Mouse (Mus musculus) ES-E14 (cell line): ENCODE results near the gene Larp4b.

Experiments
- HCFC1 ChIP-seq: IDR thresholded peaks from 2 replicates; pipeline ENCODE4 v1.6.1; 2012; ENCODE audit warnings: low read length, inconsistent platforms, borderline replicate concordance; ENCODE audit not compliant: insufficient read depth
- ZNF384 ChIP-seq: IDR thresholded peaks from 2 replicates; pipeline ENCODE4 v1.6.1; 2012; ENCODE audit warnings: low read depth, low read length, inconsistent platforms

- TF ChIP-seq ZNF384 (no peak), HCFC1 (no peak)
These were observed 12.6 kb downstream of the Larp4b start for GRCm38 (mm10) chr13:9106246-9106645.
